Mouse (Mus musculus): ENCODE data around the gene N4bp1. TPM values are rescaled to one million over a fixed set of nuclear protein-coding genes. Genes with fewer than 3 reads are reported as not detected.
A peak's percentile ranks its signal among the peaks of the same experiment; 100 is the strongest.

The N4bp1 gene
- polyA plus RNA-seq, 1 experiment, result 7.6 TPM

DNA sequence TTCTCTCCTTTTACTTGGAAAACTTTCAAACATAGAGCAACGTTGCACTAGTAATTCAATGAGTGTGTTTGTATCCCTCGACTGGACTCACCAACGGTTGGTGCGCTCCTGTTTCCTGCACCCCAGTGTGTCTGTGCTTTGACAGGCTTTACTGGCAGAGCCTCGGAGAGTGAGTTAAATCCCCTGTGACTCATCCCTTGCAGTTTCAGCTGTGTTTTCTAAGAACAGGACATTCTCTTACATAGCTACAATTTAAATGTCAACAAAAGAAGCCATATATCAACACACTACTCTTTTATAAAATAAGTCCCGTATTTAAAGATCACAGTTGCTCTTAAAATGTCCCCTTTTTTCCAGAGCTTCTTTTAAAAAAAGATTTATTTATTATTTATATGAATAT lies 65.6 kb downstream of the N4bp1 start:
- TF ChIP-seq SRF (IDR thresholded peaks at IDR 0.05; ENCODE audit: control insufficient read depth, insufficient read length, low read depth), result no peak
- TF ChIP-seq REST (IDR thresholded peaks at IDR 0.05; ENCODE audit: insufficient read depth, insufficient read length), result no peak
- TF ChIP-seq MYOD1 (IDR thresholded peaks at IDR 0.05; ENCODE audit: control insufficient read depth in 1 of 3, insufficient read length in 2 of 3, low read depth in 2 of 3), result no peak
- TF ChIP-seq TCF12 (IDR thresholded peaks at IDR 0.05; ENCODE audit: insufficient read depth, poor library complexity, severe bottlenecking), result no peak
- peak overlapping the region; percentile 50 for H3K4me2 ChIP-seq (ENCODE audit: low read depth)
- no peaks in the 10 kb centered on the region for H3K27me3 ChIP-seq (ENCODE audit: control insufficient read depth, insufficient read depth, insufficient read length)
- no peak overlapping the region for H3ac ChIP-seq (ENCODE audit: control insufficient read depth, insufficient read length)
- no peaks in the 10 kb centered on the region for H3K36me3 ChIP-seq (ENCODE audit: control insufficient read depth, insufficient read depth)
- no peak overlapping the region for H3K4me3 ChIP-seq
- H3K79me2 ChIP-seq (ENCODE audit: control insufficient read depth, insufficient read depth), result no peaks in the 10 kb centered on the region

DNA sequence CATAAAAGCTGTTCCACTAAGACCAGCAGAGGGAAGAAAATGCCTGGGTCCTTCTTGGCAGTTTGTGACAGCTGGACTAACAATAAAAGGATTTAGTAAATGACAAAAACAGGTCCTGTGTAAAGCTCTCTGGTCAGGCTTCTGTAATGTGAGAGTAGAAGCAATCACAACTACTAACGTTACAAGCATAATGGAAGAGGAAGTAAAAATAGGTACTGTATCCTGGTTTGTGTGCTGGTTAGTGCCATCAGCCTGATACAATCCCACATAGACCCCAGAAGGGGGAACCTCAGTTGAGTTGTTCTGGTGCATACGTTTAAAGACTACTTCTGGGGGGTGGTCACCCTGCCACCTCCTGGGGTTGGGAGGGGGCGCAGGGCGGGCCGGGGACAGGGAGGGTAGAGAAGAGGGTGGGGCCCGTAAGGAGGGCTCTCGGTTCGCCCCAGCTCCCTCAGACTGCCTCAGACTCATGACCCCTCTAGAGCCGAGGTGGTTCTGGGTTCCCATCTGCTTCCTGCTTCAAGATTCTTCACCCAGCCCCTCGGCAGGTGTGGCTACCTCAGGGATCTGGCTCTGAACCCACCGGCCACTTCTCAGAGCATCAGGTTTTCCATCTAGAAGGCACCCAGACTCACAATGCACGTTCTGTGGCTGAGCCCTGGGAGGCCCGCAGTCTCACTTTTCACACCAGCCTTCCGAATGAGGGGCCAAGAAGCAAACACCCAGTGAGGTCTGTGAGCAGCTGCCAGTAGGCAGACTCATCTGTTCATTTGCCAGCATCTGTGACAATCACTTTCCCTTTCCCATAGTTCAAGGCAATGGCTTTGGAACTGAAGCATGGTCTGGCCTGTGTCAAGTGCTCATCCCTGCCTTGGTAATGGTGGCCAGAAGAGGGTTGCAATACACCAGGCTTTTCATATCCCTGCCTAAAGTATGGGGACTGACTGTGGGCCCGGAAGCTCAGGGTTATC lies 75.8 kb downstream of the N4bp1 start:
- H3K4me3 ChIP-seq, result no peak overlapping the region
- peak; percentile 56 to 83 (median 73) for TF ChIP-seq MYOD1 (IDR thresholded peaks at IDR 0.05; ENCODE audit: control insufficient read depth in 1 of 3, insufficient read length in 2 of 3, low read depth in 2 of 3)
- no peak for TF ChIP-seq TCF3 (IDR thresholded peaks at IDR 0.05; ENCODE audit: insufficient read length, low read depth)
- TF ChIP-seq MYOG (IDR thresholded peaks at IDR 0.05; ENCODE audit: control insufficient read depth in 1 of 3, insufficient read depth in 1 of 3, insufficient read length in 2 of 3, low read depth in 2 of 3), result peak in 1 of 3 experiments; percentile 69

DNA sequence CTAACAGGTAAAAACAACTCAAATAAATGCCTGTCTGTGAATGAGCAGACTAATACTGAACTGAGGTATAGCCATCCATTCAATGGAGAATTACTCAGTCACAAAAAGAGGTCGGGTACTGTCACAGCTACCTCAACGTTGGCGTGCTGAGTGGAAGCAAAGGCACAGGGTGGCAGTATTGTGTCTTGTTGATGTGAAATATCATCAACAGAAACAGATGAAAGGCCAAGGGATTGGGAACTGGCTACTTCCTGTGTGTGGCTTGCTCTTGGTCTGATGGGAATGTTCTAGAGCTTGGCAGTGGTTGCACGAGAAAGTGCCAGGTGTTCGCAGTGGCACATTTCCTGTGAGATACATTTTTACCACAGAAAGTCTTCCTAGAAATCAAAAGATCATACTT lies 76.8 kb downstream of the N4bp1 start:
- Histone ChIP-seq H3K4me2 (ENCODE audit: low read depth) (peak overlapping the region; percentile 41), H3K27me3 (ENCODE audit: control insufficient read depth, insufficient read depth, insufficient read length) (no peaks in the 10 kb centered on the region), H3ac (ENCODE audit: control insufficient read depth, insufficient read length) (no peak overlapping the region), H3K79me2 (ENCODE audit: control insufficient read depth, insufficient read depth) (no peaks in the 10 kb centered on the region), H3K36me3 (ENCODE audit: control insufficient read depth, insufficient read depth) (no peaks in the 10 kb centered on the region), H3K4me3 (no peak overlapping the region)
- TF ChIP-seq MAX (IDR thresholded peaks at IDR 0.05; ENCODE audit: low read depth) (no peak), USF1 (IDR thresholded peaks at IDR 0.05; ENCODE audit: low read depth) (no peak), E2F4 (IDR thresholded peaks at IDR 0.05; ENCODE audit: insufficient read depth) (no peak), TCF12 (IDR thresholded peaks at IDR 0.05; ENCODE audit: insufficient read depth, poor library complexity, severe bottlenecking) (no peak), MYOD1 (IDR thresholded peaks at IDR 0.05; ENCODE audit: control insufficient read depth in 1 of 3, insufficient read length in 2 of 3, low read depth in 2 of 3) (no peak), CEBPB (IDR thresholded peaks at IDR 0.05; ENCODE audit: insufficient read depth, poor library complexity, severe bottlenecking) (no peak), REST (IDR thresholded peaks at IDR 0.05; ENCODE audit: insufficient read depth, insufficient read length) (no peak), SRF (IDR thresholded peaks at IDR 0.05; ENCODE audit: control insufficient read depth, insufficient read length, low read depth) (no peak)

More for the DNA sequence above, 75.8 kb downstream of the N4bp1 start:
- Histone ChIP-seq H3K79me2 (ENCODE audit: control insufficient read depth, insufficient read depth) (no peaks in the 10 kb centered on the region), H3K36me3 (ENCODE audit: control insufficient read depth, insufficient read depth) (no peaks in the 10 kb centered on the region), H3K27me3 (ENCODE audit: control insufficient read depth, insufficient read depth, insufficient read length) (no peaks in the 10 kb centered on the region), H3ac (ENCODE audit: control insufficient read depth, insufficient read length) (no peak overlapping the region), H3K4me2 (ENCODE audit: low read depth) (peak overlapping the region; percentile 26)

DNA sequence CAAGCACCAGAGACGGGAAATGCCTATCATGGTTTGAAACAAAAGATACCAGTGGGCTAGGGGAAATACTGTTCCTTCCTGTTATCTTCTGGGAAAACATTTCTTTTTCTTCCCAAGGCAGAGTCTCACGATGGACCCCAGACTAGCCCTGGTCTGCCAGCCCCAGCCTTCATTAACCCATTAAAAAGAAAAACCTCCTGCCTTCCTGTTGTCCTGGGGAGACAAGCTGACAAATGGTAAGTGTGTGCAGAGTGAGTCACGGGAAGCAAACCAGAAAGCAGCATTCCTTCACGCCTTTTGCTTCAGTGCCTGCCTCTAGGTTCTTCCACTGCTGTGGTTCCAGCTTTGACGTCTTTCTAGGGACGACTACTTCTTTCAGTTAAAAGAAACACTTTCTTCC lies 83.1 kb downstream of the N4bp1 start:
- no peak overlapping the region for H3K4me3 ChIP-seq

DNA sequence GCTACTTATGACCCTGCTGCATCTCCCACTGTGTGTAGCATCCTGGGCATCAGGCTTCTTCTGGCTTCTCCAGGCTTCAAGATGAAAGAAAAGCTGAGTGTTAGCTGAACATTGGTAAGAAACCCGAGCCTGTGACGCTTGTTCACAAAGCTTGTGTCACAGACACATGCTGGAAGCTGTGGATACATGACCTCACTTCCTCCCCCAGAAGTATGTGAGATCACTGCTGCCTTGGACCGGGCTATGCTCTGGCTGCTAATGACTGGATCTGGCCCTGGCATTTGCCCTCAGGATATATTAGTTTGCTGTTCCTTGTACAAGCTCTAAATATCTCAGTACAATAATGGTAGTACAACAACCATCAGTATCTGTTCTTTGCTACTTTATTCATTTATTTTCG lies 84.1 kb downstream of the N4bp1 start:
- no peak for TF ChIP-seq TCF12 (IDR thresholded peaks at IDR 0.05; ENCODE audit: insufficient read depth, poor library complexity, severe bottlenecking)
- no peak for TF ChIP-seq POLR2A (IDR thresholded peaks at IDR 0.05; ENCODE audit: insufficient read length, low read depth)
- no peak for TF ChIP-seq MAX (IDR thresholded peaks at IDR 0.05; ENCODE audit: low read depth)
- no peak for TF ChIP-seq CEBPB (IDR thresholded peaks at IDR 0.05; ENCODE audit: insufficient read depth, poor library complexity, severe bottlenecking)
- no peak for TF ChIP-seq MYOD1 (IDR thresholded peaks at IDR 0.05; ENCODE audit: control insufficient read depth in 1 of 3, insufficient read length in 2 of 3, low read depth in 2 of 3)
- no peak for TF ChIP-seq E2F4 (IDR thresholded peaks at IDR 0.05; ENCODE audit: insufficient read depth)
- no peak for TF ChIP-seq SRF (IDR thresholded peaks at IDR 0.05; ENCODE audit: control insufficient read depth, insufficient read length, low read depth)
- no peak for TF ChIP-seq USF1 (IDR thresholded peaks at IDR 0.05; ENCODE audit: low read depth)
- no peak for TF ChIP-seq POLR2AphosphoS2 (IDR thresholded peaks at IDR 0.05; ENCODE audit: insufficient read length, low read depth)
- no peak for TF ChIP-seq REST (IDR thresholded peaks at IDR 0.05; ENCODE audit: insufficient read depth, insufficient read length)
- no peak for TF ChIP-seq TCF3 (IDR thresholded peaks at IDR 0.05; ENCODE audit: insufficient read length, low read depth)
- Histone ChIP-seq H3K36me3 (ENCODE audit: control insufficient read depth, insufficient read depth) (no peaks in the 10 kb centered on the region), H3K27me3 (ENCODE audit: control insufficient read depth, insufficient read depth, insufficient read length) (no peaks in the 10 kb centered on the region), H3K4me3 (no peak overlapping the region), H3K4me2 (ENCODE audit: low read depth) (no peak overlapping the region), H3K79me2 (ENCODE audit: control insufficient read depth, insufficient read depth) (no peaks in the 10 kb centered on the region), H3ac (ENCODE audit: control insufficient read depth, insufficient read length) (no peak overlapping the region)

More for the DNA sequence above, 83.1 kb downstream of the N4bp1 start:
- no peaks in the 10 kb centered on the region for H3K79me2 ChIP-seq (ENCODE audit: control insufficient read depth, insufficient read depth)
- H3K36me3 ChIP-seq (ENCODE audit: control insufficient read depth, insufficient read depth), result no peaks in the 10 kb centered on the region
- no peaks in the 10 kb centered on the region for H3K27me3 ChIP-seq (ENCODE audit: control insufficient read depth, insufficient read depth, insufficient read length)
- TF ChIP-seq SRF (IDR thresholded peaks at IDR 0.05; ENCODE audit: control insufficient read depth, insufficient read length, low read depth) (no peak), MYOD1 (IDR thresholded peaks at IDR 0.05; ENCODE audit: control insufficient read depth in 1 of 3, insufficient read length in 2 of 3, low read depth in 2 of 3) (peak in 1 of 3 experiments; percentile 54), MYOG (IDR thresholded peaks at IDR 0.05; ENCODE audit: control insufficient read depth in 1 of 3, insufficient read depth in 1 of 3, insufficient read length in 2 of 3, low read depth in 2 of 3) (peak in 1 of 3 experiments; percentile 44), POLR2AphosphoS2 (IDR thresholded peaks at IDR 0.05; ENCODE audit: insufficient read length, low read depth) (no peak)
- H3K4me2 ChIP-seq (ENCODE audit: low read depth), result no peak overlapping the region
- no peak overlapping the region for H3ac ChIP-seq (ENCODE audit: control insufficient read depth, insufficient read length)

Data from myocyte (in vitro differentiated cells).